Mouse (Mus musculus): ENCODE measurements around the gene Syndig1. TPM values are rescaled to one million over a fixed set of nuclear protein-coding genes. Genes with fewer than 3 reads are reported as not detected.

Syndig1 gene
- total and polyA plus RNA-seq, 2 experiments from 2014 or later, result 39.2 to 51.1 TPM

- Histone ChIP-seq H3K4me2 (ENCODE audit: low read depth, low read length) (no peak overlapping the region), H3K27ac (no peak overlapping the region), H3K36me3 (ENCODE audit: insufficient read depth, low read length) (no peaks in the 10 kb centered on the region), H3K4me3 (ENCODE audit: low read length) (no peak overlapping the region), H3K4me1 (ENCODE audit: insufficient read depth, low read length) (no peaks in the 10 kb centered on the region), H3K27me3 (ENCODE audit: insufficient read depth, low read length) (no peaks in the 10 kb centered on the region), H3K9ac (replicated peaks; ENCODE audit: low read length) (no peak overlapping the region), H3K9me3 (ENCODE audit: low read length) (no peaks in the 10 kb centered on the region)
- DNase-seq (ENCODE audit: low spot score), result no peak
- no peak for ATAC-seq
- TF ChIP-seq CTCF (IDR thresholded peaks at IDR 0.05; ENCODE audit: low read depth), result no peak
Measured at GRCm38 (mm10) chr2:149987610-149988009, 158.6 kb downstream of the Syndig1 start.

- no peaks in the 10 kb centered on the region for H3K4me1 ChIP-seq (ENCODE audit: insufficient read depth, low read length)
- no peaks in the 10 kb centered on the region for H3K9me3 ChIP-seq (ENCODE audit: low read length)
- H3K9ac ChIP-seq (replicated peaks; ENCODE audit: low read length), result no peak overlapping the region
- WGBS, result 20% methylated on average over 2 of the region's 2 CpGs
- no peak overlapping the region for H3K27ac ChIP-seq
- no peak overlapping the region for H3K4me2 ChIP-seq (ENCODE audit: low read depth, low read length)
- H3K4me3 ChIP-seq (ENCODE audit: low read length), result no peak overlapping the region
- DNase-seq (ENCODE audit: low spot score) (no peak), ATAC-seq (no peak)
- H3K27me3 ChIP-seq (ENCODE audit: insufficient read depth, low read length), result no peaks in the 10 kb centered on the region
- no peaks in the 10 kb centered on the region for H3K36me3 ChIP-seq (ENCODE audit: insufficient read depth, low read length)
- TF ChIP-seq CTCF (IDR thresholded peaks at IDR 0.05; ENCODE audit: low read depth), result no peak
Measured at GRCm38 (mm10) chr2:149991506-149991905, 162.5 kb downstream of the Syndig1 start.

GRCm38 (mm10) chr2:149992921-149993320, 163.9 kb downstream of the Syndig1 start:
- Histone ChIP-seq H3K36me3 (ENCODE audit: insufficient read depth, low read length) (no peaks in the 10 kb centered on the region), H3K27me3 (ENCODE audit: insufficient read depth, low read length) (no peaks in the 10 kb centered on the region), H3K4me1 (ENCODE audit: insufficient read depth, low read length) (no peaks in the 10 kb centered on the region), H3K9ac (replicated peaks; ENCODE audit: low read length) (no peak overlapping the region), H3K9me3 (ENCODE audit: low read length) (no peaks in the 10 kb centered on the region), H3K4me2 (ENCODE audit: low read depth, low read length) (no peak overlapping the region), H3K27ac (no peak overlapping the region), H3K4me3 (ENCODE audit: low read length) (no peak overlapping the region)
- ATAC-seq, result no peak
- no peak for DNase-seq (ENCODE audit: low spot score)
- 92% methylated on average over 4 of the region's 4 CpGs for WGBS
- no peak for TF ChIP-seq CTCF (IDR thresholded peaks at IDR 0.05; ENCODE audit: low read depth)

GRCm38 (mm10) chr2:149996382-149996964, 167.5 kb downstream of the Syndig1 start:
- Histone ChIP-seq H3K9me3 (ENCODE audit: low read length) (no peaks in the 10 kb centered on the region), H3K4me3 (ENCODE audit: low read length) (no peak overlapping the region), H3K4me1 (ENCODE audit: insufficient read depth, low read length) (no peaks in the 10 kb centered on the region), H3K36me3 (ENCODE audit: insufficient read depth, low read length) (no peaks in the 10 kb centered on the region), H3K27me3 (ENCODE audit: insufficient read depth, low read length) (no peaks in the 10 kb centered on the region), H3K4me2 (ENCODE audit: low read depth, low read length) (no peak overlapping the region), H3K27ac (no peak overlapping the region), H3K9ac (replicated peaks; ENCODE audit: low read length) (no peak overlapping the region)
- DNase-seq (ENCODE audit: low spot score), result no peak
- ATAC-seq, result no peak
- 55% methylated on average over 5 of the region's 5 CpGs for WGBS
- TF ChIP-seq CTCF (IDR thresholded peaks at IDR 0.05; ENCODE audit: low read depth), result no peak

- no peaks in the 10 kb centered on the region for H3K27me3 ChIP-seq (ENCODE audit: insufficient read depth, low read length)
- peak overlapping the region; percentile 15; the same call in 1 of the 2 replicates for H3K27ac ChIP-seq
- ATAC-seq, result peak; percentile 25; the same call in 1 of the 2 replicates
- H3K9ac ChIP-seq (replicated peaks; ENCODE audit: low read length), result no peak overlapping the region
- no peak overlapping the region for H3K4me3 ChIP-seq (ENCODE audit: low read length)
- DNase-seq (ENCODE audit: low spot score), result no peak
- no peaks in the 10 kb centered on the region for H3K9me3 ChIP-seq (ENCODE audit: low read length)
- 75% methylated on average over 2 of the region's 2 CpGs for WGBS
- no peaks in the 10 kb centered on the region for H3K4me1 ChIP-seq (ENCODE audit: insufficient read depth, low read length)
- no peaks in the 10 kb centered on the region for H3K36me3 ChIP-seq (ENCODE audit: insufficient read depth, low read length)
- H3K4me2 ChIP-seq (ENCODE audit: low read depth, low read length), result no peak overlapping the region
- no peak for TF ChIP-seq CTCF (IDR thresholded peaks at IDR 0.05; ENCODE audit: low read depth)
Measured at GRCm38 (mm10) chr2:149997657-149998056, 168.6 kb downstream of the Syndig1 start.

GRCm38 (mm10) chr2:149998373-149999108, 169.5 kb downstream of the Syndig1 start:
- Histone ChIP-seq H3K4me1 (ENCODE audit: insufficient read depth, low read length) (no peaks in the 10 kb centered on the region), H3K9ac (replicated peaks; ENCODE audit: low read length) (no peak overlapping the region), H3K27ac (no peak overlapping the region), H3K27me3 (ENCODE audit: insufficient read depth, low read length) (no peaks in the 10 kb centered on the region), H3K9me3 (ENCODE audit: low read length) (no peaks in the 10 kb centered on the region), H3K4me2 (ENCODE audit: low read depth, low read length) (no peak overlapping the region), H3K4me3 (ENCODE audit: low read length) (no peak overlapping the region), H3K36me3 (ENCODE audit: insufficient read depth, low read length) (no peaks in the 10 kb centered on the region)
- DNase-seq (ENCODE audit: low spot score), result no peak
- peak; percentile 21; the same call in 1 of the 2 replicates for TF ChIP-seq CTCF (IDR thresholded peaks at IDR 0.05; ENCODE audit: low read depth)
- WGBS, result 76% methylated on average over 4 of the region's 4 CpGs
- ATAC-seq, result no peak

- ATAC-seq (no peak), DNase-seq (ENCODE audit: low spot score) (no peak)
- no peaks in the 10 kb centered on the region for H3K9me3 ChIP-seq (ENCODE audit: low read length)
- H3K4me3 ChIP-seq (ENCODE audit: low read length), result no peak overlapping the region
- H3K27ac ChIP-seq, result no peak overlapping the region
- no peak overlapping the region for H3K9ac ChIP-seq (replicated peaks; ENCODE audit: low read length)
- no peaks in the 10 kb centered on the region for H3K27me3 ChIP-seq (ENCODE audit: insufficient read depth, low read length)
- no peaks in the 10 kb centered on the region for H3K4me1 ChIP-seq (ENCODE audit: insufficient read depth, low read length)
- WGBS, result 45% methylated on average over 2 of the region's 2 CpGs
- TF ChIP-seq CTCF (IDR thresholded peaks at IDR 0.05; ENCODE audit: low read depth), result no peak
- no peak overlapping the region for H3K4me2 ChIP-seq (ENCODE audit: low read depth, low read length)
- H3K36me3 ChIP-seq (ENCODE audit: insufficient read depth, low read length), result no peaks in the 10 kb centered on the region
Measured at GRCm38 (mm10) chr2:150000564-150000963, 171.6 kb downstream of the Syndig1 start.

All from hindbrain, postnatal 0 days (tissue).